Mouse (Mus musculus) heart, postnatal 25 days (tissue): ENCODE data around the gene Kcnj8. TPM values are rescaled to one million over a fixed set of nuclear protein-coding genes. Genes with fewer than 3 reads are reported as not detected.

Experiments used
- DNase-seq: peaks from one replicate; pipeline ENCODE4 v3.0.0; 2022; ENCODE audit warnings: low spot score
- intact Hi-C: fragments of 180-260 bp; cut with DNase I; formaldehyde crosslinking; loops from one replicate; pipeline ENCODE4 v1.15.1; 2025
- total RNA-seq, 2 experiments: library from RNA; stranded (reverse); gene quantifications; 2 replicates each; pipeline ENCODE4 v1.2.3; 2021

The Kcnj8 gene
- 10 to 100 TPM; 26.3 to 32.4 TPM for total RNA-seq

DNA sequence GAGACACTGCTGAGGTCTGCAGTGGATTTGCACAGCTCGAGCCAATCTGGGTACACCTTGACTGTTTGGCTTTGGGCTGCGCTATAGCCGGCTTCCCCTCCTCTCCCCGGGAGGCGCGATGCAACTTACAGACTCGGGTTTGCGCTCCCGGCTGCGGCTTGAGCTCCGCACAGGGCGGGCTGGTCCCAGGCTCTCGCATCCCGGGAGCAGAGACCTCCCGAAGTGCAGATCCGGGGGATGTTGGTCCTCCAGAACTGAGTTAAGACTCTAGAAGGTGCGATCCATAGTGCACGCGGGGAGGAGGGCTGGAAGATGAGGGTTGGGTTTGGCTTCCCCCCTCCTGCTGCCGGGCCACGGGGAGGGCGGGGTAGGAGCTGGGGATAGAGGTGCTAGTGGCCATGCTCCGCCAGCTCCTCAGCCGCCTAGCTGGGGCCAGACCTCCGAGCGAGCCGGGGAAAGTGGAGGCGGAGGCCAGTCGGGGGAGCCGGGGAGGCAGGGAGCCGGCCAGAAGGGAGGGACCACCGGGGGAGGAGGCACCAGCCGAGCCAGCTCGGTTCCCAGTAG, at the start of gene Kcnj8:
Gene Kcnj8 (minus strand): TSS at position 560 of the 564 bp plus-strand sequence.
- intact Hi-C loops = loop anchor here (5.0 kb wide), 1 partner anchor 39 kb away; no protein-coding TSS in a partner anchor
- peak; percentile 80 for DNase-seq

DNA sequence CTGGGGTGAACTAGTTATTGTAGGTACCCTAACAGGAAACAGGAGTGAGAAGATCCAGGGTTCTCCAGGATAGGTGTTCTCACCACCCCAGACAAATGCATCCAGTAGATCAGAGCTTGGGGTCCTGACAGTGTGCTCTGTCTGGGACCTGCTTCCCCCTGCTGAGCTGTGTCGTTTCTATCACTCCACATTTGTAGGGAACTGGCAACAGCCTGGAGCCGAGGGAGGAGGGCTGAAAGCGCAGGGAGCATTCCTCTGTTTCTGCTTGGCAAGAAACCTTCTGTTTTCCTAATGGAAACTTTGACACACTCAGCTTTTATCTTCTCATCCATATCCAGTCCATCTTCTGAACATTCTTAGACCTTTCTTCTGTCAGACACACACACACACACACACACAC, 45.2 kb upstream of the Kcnj8 start:
- intact Hi-C loops = no loop called here
- DNase-seq = peak; percentile 28

- intact Hi-C loops = no loop called here
- peak; percentile 2 for DNase-seq
These were observed 42.9 kb upstream of the Kcnj8 start for GRCm38 (mm10) chr6:142614324-142614723.

DNA sequence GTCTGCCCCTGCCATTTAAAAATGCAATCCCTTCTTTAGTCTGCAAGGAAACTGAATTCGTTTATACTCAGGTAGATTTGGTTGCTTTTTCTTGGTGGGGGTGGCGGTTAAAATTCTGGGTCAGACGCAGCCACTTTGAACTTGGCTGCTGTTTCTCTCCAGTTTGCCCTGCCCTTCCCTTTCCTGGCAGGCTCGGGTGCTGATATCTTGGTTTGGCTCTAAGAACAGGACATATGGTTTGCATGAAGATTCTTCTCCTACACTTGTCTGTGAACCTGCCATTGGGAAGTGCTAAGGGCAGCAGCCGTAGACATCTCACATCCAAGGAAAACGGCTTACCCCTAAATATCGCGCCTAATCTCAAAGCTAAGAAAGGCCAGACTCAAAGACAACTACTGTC, 41.0 kb upstream of the Kcnj8 start:
- intact Hi-C loops = no loop called here

DNA sequence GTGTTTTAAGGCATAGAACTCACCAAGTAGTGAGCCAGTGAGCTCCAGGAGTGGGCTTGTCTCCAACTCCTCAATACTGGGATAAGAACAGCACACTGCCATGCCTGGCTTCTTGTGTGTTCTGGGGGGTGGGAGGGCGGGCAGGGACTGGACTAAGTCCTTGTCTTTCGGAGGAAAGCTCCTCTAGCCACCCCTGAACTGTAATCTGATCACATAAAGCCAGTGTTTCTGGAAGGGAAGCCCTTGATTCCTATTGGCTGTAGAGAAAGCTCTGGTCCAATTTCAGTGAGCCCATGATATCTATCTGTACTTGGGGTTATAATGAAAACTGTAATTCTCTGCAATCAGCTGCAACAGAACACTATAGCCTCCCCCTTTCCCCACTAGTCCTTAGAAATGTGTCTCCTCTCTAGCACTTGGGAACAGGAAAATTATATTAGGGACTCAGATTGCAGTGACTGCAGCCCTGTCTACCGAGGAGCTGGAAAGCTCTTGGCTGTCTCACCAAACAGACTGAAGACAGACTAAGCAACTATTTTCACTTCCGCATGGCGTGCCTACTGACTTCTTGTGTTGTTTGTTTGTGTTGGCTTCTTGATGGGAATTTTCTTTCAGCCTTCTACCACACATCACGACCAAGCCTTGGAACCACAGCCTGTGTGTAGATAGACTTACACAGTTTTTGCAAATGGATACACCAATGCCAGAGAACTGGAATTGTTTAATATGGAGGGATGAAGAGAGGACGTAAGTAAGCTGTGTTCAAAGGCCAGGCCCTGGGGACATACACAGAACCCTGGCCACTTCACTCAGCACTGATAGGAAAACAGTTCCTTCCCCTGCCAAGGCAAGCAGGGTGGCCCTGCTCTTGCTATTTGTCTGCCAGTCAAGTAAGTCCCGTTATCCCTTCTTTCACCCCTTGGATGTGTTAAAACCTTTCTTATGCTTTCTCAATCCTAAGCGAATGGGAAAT, 38.3 kb upstream of the Kcnj8 start:
- intact Hi-C loops = loop anchor here (5.0 kb wide), 1 partner anchor 38 kb away; no protein-coding TSS in a partner anchor

More for the DNA sequence above, 41.0 kb upstream of the Kcnj8 start:
- DNase-seq = no peak

GRCm38 (mm10) chr6:142607080-142607479, 35.7 kb upstream of the Kcnj8 start:
- intact Hi-C loops = loop anchor here (5.0 kb wide), 1 partner anchor 40 kb away; no protein-coding TSS in a partner anchor
- DNase-seq = no peak

More for the DNA sequence above, 38.3 kb upstream of the Kcnj8 start:
- DNase-seq = peak; percentile 10

- DNase-seq = no peak
- intact Hi-C loops = no loop called here
These were observed 31.4 kb upstream of the Kcnj8 start for GRCm38 (mm10) chr6:142602772-142603171.

DNA sequence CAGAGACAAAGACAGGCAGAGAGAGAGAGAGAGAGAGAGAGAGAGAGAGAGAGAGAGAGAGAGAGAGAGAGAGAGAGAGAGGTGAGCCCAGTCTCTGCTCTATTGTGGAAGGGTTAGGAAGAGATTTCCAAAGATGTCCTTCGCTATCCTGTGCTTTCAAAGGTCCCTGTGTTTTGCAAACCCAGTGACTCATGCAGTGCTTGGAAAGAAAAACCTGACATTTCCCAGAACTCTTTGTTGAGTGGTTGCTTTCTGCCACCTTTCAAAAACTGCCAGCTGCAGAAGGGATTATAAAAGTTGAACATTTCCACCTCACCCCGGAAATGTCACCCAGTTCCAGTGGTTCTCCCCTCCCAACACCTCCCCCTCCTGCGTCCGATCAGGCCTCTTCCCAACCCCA, 7.4 kb upstream of the Kcnj8 start:
- DNase-seq = no peak
- intact Hi-C loops = no loop called here

DNA sequence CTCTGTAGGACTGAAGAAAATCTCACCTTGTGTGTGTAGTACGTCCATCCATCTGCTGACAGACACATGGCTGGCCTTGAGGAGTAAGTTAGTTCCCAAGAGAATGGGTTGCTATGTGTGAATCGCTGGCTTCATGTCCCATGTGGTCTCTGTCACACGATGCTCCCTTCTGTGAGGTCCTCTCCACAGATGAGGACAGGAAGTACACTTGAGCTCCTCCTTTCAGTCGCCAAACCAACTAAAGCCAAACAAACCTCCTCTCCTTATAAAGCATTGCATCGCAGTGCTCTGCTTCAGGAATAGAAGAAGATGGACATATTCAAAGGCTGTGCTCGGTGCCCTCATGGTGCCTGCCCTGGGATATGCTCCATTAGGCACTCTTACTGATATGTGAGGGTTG, 6.4 kb upstream of the Kcnj8 start:
- intact Hi-C loops = no loop called here
- no peak for DNase-seq

DNA sequence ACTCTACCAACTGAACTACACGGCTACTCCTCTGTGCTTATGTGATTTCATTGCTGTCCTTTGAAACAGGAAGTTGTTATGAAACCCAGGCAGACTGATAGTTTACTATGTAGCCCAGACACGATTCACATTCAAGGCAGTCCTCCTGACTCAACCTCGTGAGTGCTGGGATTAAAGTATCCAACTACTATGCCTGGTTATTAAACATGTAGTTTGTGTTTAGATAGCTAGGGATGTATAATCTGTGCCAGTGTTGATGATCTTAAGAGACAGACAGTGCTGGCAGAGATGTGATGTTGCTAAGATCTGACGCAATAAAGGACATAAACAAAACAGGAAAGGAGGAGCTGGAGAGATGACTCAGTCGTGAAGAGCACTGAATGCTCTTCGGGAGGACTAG, 1.5 kb upstream of the Kcnj8 start:
- intact Hi-C loops = loop anchor here (5.0 kb wide), 1 partner anchor 41 kb away; no protein-coding TSS in a partner anchor
- DNase-seq = no peak

GRCm38 (mm10) chr6:142571629-142572360, 381 bp upstream of the Kcnj8 start:
- DNase-seq = no peak
- intact Hi-C loops = loop anchor here (5.0 kb wide), 1 partner anchor 39 kb away; no protein-coding TSS in a partner anchor

DNA sequence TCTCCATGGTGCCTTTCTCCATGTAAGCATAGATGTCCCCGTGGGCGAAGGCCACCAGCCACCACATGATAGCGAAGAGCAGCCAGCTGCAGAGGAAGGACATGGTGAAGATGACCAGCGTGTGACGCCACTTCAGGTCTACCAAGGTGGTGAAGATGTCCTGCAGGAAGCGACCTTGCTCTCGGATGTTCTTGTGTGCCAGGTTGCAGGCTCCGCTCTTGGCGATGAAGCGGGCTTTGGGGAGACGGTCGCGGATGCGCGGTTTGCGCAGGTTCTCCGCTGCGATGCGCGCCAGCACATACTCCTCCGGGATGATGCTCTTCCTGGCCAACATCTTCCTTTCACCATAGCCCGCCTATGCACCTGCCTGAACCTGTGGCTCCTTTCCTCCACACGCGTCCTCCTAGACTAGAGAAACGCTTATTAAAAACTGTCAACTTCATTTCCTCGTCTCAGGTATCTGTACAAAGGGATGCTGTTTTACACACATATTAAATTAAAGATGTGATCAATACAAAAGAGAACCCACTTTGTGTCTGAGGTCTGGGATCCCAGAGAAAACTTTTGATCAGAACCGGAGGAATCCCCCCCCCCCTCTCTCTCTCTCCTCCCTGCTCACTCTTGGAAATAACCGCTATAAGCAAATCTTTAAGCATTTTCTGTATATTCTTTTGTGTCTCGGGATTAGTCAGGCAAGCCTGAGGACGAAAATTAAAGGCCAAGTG, 1.2 kb downstream of the Kcnj8 start:
- DNase-seq = no peak
- intact Hi-C loops = loop anchor here (5.0 kb wide), 1 partner anchor 38 kb away; no protein-coding TSS in a partner anchor

- intact Hi-C loops = no loop called here
- DNase-seq = no peak
These were observed 2.6 kb downstream of the Kcnj8 start for GRCm38 (mm10) chr6:142568713-142569357.

DNA sequence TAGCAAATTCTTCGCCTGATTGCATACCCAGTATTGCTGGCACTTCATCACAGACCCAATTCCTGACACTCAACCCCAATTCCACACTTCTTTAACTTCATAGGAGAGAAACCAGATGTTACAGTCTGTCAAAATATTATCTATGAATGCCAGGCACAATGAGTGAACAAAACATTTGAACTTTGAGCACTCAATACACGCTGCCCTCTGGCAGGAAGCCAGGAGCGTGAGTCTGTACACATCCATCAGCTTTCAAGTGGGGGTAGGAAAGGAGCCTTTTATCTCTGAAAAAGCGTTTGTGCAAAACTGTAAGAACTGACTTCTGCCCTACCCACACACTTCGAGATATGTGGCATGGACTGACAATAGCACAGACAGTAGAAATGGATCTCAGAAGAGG, 4.0 kb downstream of the Kcnj8 start:
- no peak for DNase-seq

GRCm38 (mm10) chr6:142564746-142565145, 6.7 kb downstream of the Kcnj8 start:
- intact Hi-C loops = no loop called here
- no peak for DNase-seq

More for the DNA sequence above, 4.0 kb downstream of the Kcnj8 start:
- intact Hi-C loops = no loop called here

GRCm38 (mm10) chr6:142561151-142561550, 10.3 kb downstream of the Kcnj8 start:
- DNase-seq = no peak
- intact Hi-C loops = no loop called here

DNA sequence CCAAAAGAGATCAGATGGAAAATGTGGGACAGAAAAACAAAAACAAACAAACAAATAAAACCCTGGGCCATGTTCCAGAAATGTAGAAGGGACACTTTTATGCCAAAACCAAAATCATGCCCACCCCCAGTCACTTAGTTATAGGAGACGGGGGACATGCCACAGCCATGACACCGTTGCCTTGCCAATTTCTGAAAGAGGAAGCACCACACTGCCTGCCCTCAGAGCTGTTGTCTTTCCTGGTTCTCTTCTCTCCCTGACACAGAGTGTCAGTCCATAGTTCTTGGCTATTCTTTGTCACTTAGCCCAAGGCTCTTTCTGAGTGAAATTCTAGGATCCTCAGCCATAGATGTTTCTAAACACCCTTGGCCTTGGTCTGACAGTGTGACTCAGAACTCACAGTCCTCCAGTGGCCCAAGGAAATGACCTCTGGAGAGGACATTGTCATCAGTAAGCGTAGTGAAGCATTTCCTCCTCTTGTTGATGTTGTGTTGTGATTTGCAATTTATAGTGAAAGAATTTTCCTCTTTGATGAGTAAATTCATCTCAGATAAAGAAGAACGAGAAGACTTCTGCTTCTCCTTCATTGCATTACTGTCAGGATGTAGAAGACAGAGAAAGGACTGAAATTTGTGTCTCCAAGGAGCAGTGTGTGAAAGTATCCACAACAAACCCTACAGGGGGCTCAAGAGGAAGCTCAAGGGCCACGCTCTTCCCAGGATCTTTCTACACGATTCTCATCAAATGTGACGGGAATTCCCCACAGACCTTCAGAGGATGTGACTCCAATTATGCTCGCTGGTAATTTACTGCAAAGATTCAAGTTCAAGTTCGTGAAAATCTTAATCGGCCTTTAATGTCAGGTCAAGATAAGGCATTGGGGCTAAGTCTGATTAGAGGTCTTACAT, 12.4 kb downstream of the Kcnj8 start:
- DNase-seq = no peak
- intact Hi-C loops = no loop called here

DNA sequence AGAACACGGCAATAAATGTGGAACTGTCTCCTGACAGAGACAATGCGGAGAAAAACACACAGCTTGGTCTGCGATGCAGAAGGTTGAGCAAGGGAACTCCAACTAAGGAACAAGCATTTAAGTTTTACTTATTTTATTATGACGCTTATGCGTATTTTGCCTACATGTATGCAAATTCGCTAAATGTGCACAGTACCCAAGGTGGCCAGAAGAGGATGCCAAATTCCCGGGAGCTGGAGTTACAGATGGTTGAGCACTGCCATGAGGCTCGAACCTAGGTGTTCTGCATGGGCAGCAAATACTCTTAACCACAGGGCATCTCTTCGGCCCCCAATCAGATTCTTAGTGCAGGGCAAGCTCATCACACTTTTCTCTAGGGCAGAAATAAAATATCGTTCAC, 13.3 kb downstream of the Kcnj8 start:
- intact Hi-C loops = no loop called here
- no peak for DNase-seq
